Mouse (Mus musculus) G1E-ER4 (cell line): ENCODE results near the gene Erf. TPM values are rescaled to one million over a fixed set of nuclear protein-coding genes. Genes with fewer than 3 reads are reported as not detected.
A peak's percentile ranks its signal among the peaks of the same experiment; 100 is the strongest.

ENCODE experiments used
- GATA1 ChIP-seq: IDR thresholded peaks from one replicate; pipeline ENCODE4 v1.8.0; 2012; ENCODE audit warnings: low read length, inconsistent platforms
- polyA plus RNA-seq: library from polyadenylated mRNA; stranded (reverse); fragments of >175 nt; gene quantifications from 2 replicates; pipeline ENCODE4 v1.2.3, GENCODE M21; 2012

Gene Erf
- polyA plus RNA-seq, 1 experiment, result 176 TPM

- TF ChIP-seq GATA1, result no peak
These were observed 33.1 kb upstream of the Erf start for GRCm38 (mm10) chr7:25283637-25284036.

- TF ChIP-seq GATA1, result no peak
These were observed 32.2 kb upstream of the Erf start for GRCm38 (mm10) chr7:25282731-25283211.

GRCm38 (mm10) chr7:25281734-25282601, 31.4 kb upstream of the Erf start:
- TF ChIP-seq GATA1, result no peak

- TF ChIP-seq GATA1, result no peak
These were observed 30.7 kb upstream of the Erf start for GRCm38 (mm10) chr7:25281166-25281733.

GRCm38 (mm10) chr7:25279861-25280791, 29.6 kb upstream of the Erf start:
- TF ChIP-seq GATA1, result no peak

- TF ChIP-seq GATA1, result no peak
These were observed 28.7 kb upstream of the Erf start for GRCm38 (mm10) chr7:25279076-25279860.

- no peak for TF ChIP-seq GATA1
These were observed 27.9 kb upstream of the Erf start for GRCm38 (mm10) chr7:25278341-25279075.

GRCm38 (mm10) chr7:25277998-25278340, 27.4 kb upstream of the Erf start:
- no peak for TF ChIP-seq GATA1

GRCm38 (mm10) chr7:25277405-25277804, 26.8 kb upstream of the Erf start:
- no peak for TF ChIP-seq GATA1

GRCm38 (mm10) chr7:25275555-25276298, 25.2 kb upstream of the Erf start:
- TF ChIP-seq GATA1, result no peak

GRCm38 (mm10) chr7:25274996-25275395, 24.4 kb upstream of the Erf start:
- TF ChIP-seq GATA1, result no peak

GRCm38 (mm10) chr7:25274571-25274970, 24.0 kb upstream of the Erf start:
- no peak for TF ChIP-seq GATA1

GRCm38 (mm10) chr7:25273259-25274241, 23.0 kb upstream of the Erf start:
- TF ChIP-seq GATA1, result peak; percentile 87
